Mouse (Mus musculus) gastrocnemius, adult 18-20 months (tissue): ENCODE measurements around the gene Zfp72. TPM values are rescaled to one million over a fixed set of nuclear protein-coding genes. Genes with fewer than 3 reads are reported as not detected.
A peak's percentile ranks its signal among the peaks of the same experiment; 100 is the strongest.

Experiments
- DNase-seq: peaks from one replicate; pipeline ENCODE4 v3.0.0; 2021; ENCODE audit warnings: low spot score
- long read RNA-seq, 2 experiments: library from polyadenylated mRNA; stranded (forward); transcript quantifications; one replicate each; pipeline ENCODE4 v2.0.0; 2021
- microRNA-seq: library from miRNA; unstranded; fragments of <30 nt; microRNA quantifications from one replicate; pipeline ENCODE4 v1.2.0, GENCODE M21; 2021
- total RNA-seq, 2 experiments: library from RNA; stranded (reverse); gene quantifications; 2 replicates each; pipeline ENCODE4 v1.2.3; 2021

Zfp72 gene
- total RNA-seq: 1 to 10 TPM; 2.8 to 3.6 TPM
- long read RNA-seq, experiment 1, full-length matches to known transcripts: 4 of 6 reads
- long read RNA-seq, experiment 1, partial matches to known transcripts: 1 of 6 reads
- long read RNA-seq, experiment 1, other reads (novel, unspliced or antisense): 1 of 6 reads
- long read RNA-seq, experiment 2, full-length matches to known transcripts: 2 of 3 reads
- long read RNA-seq, experiment 2, partial matches to known transcripts: 0 of 3 reads
- long read RNA-seq, experiment 2, other reads (novel, unspliced or antisense): 1 of 3 reads

DNA sequence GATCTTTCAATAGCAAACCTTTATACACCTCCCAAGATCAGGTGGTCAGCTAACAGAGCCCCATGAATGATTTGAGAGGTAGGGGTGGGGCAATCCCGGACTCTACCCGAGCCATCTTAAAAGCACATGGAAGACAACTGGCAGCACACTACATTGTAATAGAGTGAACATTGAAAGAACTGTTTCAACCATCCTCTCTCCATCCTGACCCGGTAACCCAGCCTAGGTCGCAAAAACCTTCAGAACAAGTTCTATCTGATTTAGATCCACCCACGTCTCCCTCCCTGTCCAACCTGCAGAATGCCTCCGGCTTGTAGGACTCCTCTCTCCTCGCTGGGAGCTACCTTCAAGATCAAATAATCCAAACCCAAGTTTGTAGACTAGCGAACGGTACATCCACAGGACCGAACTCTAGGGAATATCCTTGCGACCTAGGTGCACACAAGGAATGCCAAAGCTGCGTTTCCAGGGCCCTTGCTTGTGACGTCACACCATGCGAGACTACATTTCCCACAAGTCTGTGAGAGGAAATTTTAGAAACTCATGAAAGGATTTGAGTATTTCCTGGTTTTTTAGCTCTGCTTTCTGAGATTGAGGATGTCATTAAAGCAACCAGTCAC, at the start of gene Zfp72:
TSS of gene Zfp72 (minus strand) at position 466 of the 620 bp plus-strand sequence.
- peak; percentile 78 for DNase-seq

DNA sequence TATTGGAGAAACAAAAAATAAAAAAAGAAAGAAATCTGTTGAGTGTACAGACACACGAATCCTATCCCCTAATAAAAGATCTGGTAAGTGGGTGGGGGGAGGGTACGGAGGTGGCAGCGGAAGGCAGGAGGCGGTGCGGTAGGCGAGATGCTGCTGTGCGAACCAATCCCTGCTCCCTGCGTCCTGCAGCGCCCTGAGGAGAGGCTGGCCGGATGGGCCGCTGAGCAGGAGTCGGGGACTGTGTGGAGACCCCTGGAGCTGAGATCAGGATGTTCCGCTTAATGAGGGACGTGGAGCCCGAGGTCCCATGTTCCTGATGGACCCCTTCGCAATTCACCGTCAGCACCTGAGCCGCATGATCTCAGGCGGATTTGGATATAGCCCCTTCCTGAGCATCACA, 49.3 kb upstream of the Zfp72 start:
- DNase-seq: no peak

DNA sequence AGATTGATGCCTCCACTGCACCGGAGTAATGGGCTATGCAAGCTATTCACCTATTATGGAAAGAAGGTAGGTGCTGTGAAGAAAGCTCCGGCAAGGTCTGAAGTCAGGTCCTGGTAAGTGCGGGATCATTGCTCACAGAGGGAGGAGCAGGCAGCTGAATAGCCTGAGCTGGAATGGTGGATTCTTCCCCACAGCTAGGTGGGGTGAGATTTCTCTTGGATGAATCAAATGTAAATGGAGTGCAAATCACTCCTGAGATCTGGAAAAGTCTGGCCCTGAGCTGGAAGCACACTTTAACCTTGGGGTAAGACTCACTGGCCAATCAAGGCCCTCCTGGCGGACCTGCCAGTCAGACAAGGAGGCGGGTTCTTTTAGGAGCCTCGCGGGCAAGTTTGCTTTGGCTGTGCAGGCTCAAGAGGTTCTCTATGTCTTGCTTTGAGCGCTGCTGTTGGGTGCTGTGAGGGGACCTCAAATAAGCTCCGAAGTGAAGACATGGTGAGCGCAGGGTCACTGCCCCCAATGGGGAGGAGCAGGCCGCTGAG, 8.7 kb upstream of the Zfp72 start, which contains the start of gene Ftl1-ps1:
TSS of gene Ftl1-ps1 (plus strand) at position 397 of the 542 bp plus-strand sequence.
- DNase-seq: no peak

DNA sequence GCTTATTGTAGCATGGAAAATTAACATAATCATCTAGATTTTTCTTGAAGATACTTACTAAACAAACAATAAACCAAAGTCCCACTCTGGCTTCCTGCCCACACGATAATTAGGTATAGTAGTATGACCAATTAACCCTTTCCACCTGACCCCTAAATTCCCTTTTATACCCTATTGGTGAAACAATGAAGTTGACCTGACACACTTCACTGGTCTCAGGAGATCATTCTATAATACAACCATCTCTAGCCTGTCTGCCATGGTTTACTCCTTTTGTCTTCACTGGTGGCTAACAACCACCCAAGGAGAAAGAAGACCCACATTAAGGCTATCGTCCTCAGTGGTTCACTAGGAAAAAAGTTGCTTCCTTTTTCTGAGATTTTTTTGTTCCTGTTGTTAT, 520 bp upstream of the Zfp72 start:
- DNase-seq: no peak

DNA sequence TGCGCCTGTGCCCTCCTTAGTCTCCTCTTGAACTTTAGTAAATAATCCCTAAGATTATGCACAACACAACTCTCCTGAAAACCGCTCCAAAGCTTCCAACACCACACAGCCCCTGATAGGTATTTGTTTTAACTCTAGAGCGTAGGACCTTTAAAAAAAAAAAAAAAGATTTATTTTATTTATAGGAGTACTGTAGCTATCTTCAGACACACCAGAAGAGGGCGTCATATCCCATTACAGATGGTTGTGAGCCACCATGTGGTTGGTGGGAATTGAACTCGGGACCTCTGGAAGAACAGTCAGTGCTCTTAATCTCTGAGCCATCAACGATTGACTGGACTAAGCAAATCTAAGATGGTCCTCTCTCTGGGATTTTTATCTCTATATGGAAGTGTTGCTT, 906 bp downstream of the Zfp72 start:
- no peak for DNase-seq

DNA sequence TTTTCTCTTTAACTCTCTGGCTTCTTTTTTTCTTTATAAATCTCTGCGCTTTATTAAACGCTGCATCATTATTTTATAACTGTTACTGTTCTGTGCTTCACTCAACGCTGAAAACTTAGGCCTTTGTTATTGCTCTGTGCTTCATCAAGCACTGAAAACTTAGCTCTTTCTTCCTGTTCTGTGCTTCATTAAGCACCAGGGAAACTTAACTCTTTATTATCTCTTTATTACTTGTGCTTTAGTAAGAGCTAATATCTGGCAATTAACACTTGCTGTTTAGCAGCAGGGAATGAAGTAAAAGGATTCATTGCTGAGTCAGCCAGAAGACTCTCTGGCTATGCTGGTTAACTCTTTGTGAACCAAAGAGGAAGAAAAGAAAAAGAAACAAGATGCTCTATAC, 8.3 kb downstream of the Zfp72 start:
- DNase-seq: no peak

DNA sequence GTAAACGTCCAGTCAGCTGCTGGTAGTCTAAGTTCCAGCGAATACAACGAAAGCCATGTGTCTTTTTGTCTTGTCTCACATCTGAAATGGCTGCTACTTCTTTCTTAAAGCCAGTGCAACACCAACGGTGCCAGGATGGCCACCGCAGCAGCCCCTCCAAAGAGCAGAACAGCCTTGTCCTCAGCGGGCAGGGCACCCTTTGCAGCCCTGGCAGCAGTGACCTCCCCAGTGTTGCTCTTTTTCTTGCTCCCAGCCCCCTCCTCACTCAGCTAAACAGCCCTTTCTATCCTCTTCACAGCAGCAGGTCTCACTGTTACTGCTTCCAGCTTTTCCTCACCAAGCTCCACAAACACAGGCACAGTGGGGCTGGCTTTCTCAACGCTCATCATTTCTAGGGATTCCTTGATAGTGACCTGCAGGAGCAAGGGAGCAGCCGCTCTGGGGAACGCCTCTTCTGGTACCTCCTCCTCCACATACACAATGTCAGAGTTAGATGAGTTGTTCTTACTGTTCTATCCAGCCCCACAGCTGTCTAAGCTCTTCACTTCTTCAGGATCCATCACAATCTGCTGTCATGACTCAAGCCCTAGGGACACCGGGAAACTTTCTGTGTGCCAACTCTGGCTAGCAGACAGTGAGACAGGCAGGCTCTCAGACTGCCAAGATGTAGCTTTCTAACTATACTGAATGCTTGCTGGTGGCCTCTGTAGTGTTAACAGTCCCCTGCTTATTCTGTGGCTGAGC, 8.9 kb downstream of the Zfp72 start:
- DNase-seq: no peak

DNA sequence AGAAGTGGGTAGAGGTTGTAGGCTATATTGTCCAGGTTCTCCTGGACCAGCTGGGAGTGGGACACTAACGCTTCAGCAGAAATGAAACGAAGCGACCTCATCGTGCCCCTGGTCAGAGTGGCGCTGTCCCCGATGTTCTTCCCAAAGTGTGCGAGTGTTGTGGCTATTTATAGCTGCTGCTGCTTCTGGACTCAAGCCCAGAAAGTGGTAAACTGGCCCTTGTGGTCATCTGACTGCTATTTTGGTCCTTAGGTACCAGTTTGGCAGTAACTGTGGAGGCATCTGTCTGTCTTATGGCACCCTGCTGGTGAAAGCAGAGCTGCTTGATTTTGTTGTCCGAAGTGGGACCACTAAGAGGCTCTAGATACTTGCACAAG, 26.8 kb downstream of the Zfp72 start, which contains the start of gene Lrrc14b:
TSS of gene Lrrc14b (minus strand) at position 147 of the 377 bp plus-strand sequence.
- DNase-seq: peak; percentile 89

DNA sequence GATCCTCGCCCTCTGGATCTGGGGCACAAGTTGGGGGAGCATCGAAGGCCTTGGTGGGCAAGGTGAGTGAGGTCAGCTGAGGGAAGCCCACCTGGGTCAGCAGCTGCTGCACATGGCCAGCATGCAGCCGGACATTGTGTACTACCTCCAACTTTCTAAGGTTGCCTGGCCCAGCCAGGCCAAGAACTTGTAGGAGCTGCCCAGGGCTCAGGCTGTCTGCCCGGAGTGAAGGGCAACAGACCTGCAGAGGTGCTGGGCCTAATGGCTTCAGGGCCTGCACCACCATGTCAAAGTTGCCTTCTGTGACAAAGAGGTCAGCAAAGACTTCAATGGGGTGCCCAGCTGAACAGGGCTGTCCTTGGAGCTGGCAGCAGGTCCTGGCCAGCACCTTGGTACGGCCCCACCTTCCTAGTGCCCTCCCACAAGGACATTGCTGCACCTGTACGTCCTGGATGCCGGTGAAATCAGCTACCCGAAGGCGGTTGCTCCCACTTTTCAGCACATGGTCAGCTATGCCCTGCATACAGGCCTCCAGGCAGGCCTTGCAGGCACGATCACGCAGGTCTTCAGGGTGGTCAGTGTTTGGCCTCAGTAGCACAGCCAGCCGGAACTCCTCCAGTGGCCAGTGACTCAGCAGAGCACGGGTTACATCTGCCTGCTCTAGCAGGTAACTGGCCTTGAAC, 27.3 kb downstream of the Zfp72 start:
- DNase-seq: peak; percentile 42

DNA sequence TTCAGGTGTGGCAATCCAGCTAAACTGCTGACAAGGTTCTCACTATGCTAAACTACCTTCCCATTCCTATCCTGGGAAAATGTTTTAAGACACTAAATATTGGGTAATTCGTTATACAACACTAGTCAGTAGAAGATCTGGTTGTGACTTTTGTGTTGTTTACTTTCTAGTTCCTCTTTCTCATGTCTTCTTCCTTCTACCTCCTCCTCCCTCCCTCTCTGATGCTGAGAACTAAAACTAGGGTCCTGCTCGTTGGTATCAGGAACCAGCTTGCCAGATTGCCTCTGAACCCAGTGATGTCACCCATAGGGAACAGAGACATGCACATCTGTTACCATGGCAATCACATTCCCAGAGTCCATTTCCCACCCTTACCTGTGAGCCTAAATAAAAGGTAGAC, 28.4 kb downstream of the Zfp72 start:
- no peak for DNase-seq

DNA sequence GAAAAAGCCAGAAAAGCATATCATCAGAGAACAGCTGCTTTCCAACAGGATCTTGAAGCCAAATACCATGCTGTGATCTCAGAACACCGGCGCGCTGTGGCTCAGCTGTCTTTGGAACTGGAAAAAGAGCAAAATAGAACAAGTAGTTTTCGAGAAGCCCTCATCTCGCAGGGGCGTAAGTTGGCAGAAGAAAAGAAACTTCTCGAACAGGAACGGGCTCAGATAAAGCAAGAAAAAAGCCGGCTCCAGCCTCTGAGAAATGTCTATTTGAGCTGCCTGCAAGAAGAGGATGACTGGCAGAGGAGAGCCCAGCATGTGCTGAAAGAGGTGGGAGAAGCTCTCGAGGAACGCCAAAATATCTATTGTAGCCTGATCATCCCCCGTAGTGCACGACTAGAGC, 34.1 kb downstream of the Zfp72 start:
- no peak for DNase-seq

DNA sequence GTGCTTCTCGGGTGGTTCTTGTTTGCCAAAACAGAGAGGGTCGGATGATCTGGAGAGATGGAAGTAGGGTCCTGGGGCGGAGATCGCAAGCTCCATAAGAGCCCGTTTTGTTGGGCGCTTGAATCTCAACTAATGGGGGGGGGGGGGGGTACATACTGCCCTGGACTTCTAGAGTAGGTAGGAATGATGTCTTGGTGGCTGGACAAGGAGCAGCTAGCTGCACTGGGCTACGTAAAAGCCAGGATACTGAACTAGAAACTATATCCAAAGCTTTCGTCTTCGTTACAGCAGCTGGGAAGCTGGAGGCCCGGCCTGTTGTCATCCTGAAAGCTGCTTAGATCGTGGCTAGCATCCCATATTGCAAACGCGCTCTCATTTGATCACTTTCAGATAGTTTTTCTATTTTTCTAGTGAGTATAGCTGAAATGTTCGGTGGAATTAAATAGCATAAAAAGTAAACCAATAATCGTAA, 40.2 kb downstream of the Zfp72 start:
- no peak for DNase-seq

DNA sequence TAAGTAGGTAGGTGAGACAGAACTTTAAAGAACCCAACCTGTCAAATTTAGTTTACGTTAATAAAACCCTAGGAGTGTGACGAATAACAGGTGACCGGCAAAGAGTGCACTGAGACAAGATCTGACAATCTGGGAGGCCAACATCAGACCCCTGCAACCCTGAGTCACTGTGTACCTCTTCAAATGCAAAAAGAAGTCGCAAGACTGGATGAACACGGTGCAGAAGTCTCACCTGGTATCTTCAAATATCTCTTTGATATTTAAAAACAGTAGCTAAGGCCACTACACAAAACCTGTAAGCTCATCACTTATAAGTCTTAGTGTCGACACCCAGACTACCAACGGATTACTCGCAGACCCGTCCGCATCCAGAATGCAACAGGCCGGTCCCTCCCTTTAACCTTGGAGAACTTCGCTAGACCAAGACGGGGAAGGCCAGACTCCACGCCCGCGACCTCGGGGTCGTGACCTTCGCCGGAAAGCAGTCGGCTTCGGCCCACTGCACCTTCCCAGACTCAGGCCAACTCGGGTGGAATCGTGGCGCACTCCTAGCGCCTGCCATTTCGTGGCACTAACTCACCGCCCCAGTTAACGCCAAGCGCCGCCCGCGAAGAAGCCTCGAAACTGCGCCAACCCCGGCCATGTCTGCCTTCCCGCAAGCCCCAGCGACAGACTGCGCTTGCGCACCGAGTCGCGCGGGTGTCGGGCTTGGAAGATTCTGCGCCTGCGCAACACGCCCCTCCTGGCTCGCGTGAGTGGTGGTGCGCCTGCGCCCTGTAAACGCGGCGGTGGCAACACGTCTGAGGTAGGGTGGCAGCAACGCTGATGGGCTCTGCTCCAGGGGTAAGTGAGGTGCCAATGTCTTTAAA, 40.8 kb downstream of the Zfp72 start, which contains the start of the genes Sdha and Ccdc127:
TSS of gene Sdha (minus strand) at position 715 of the 869 bp plus-strand sequence.
TSS of gene Ccdc127 (plus strand) at position 744 of the 869 bp plus-strand sequence.
- peak; percentile 96 for DNase-seq

DNA sequence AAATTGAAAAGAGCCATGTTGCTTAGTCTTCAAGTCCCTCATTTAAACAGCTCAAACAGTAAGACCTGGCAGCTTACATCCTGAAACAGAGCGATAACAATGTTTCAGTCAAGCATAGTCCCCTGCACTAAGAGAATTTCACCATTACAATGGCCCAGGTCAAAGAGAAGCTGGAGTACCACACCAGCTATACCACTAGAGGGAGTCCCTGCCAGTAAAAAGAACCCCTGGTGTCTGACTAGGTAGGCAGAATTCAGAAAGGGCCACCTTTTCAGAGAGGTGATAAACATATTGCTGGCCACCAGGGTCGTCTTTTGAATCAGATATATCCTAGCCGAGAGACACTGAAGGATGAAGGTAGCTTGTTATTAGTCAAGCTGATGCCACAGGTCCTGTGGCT, 49.6 kb downstream of the Zfp72 start:
- DNase-seq: peak; percentile 35

DNA sequence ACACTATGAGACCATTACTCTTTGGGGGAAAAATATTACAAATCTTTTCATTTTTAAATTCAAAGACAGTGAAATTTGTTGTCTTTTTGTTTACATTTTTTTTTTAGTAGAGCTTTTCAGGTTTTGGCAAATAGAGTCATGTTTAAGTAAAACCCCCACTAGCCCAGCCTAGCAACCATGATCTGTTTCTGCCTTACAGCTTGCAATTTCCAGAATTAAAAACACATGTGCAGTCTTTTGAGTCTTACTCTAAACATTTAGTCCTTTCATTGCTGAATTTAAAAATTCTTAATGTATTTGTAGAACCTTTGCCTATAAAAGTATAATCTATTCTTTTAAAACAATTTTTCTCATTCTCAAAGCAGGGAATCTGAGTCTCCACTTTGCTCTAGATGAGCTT, 61.3 kb downstream of the Zfp72 start:
- DNase-seq: no peak

Small RNA genes within 50 kb of the gene (microRNA-seq; reads per million reads assigned to microRNA genes)
- not detected for gene Mir692-3

Other genes with a start within 250 kb of the Zfp72 start
- 10 to 100 TPM; 31.3 to 34.7 TPM for gene Exoc3, start 182.1 kb downstream of the Zfp72 start, total RNA-seq
- gene Ahrr, start 98.5 kb downstream of the Zfp72 start, total RNA-seq: not detected
- 10 to 100 TPM; 16.2 to 19.0 TPM for gene Pdcd6, start 73.3 kb downstream of the Zfp72 start, total RNA-seq
- 100 to 1,000 TPM; 591 to 682 TPM for gene Sdha, start 40.6 kb downstream of the Zfp72 start, total RNA-seq
- 10 to 100 TPM; 58.3 to 62.3 TPM for gene Ccdc127, start 40.5 kb downstream of the Zfp72 start, total RNA-seq
- gene Lrrc14b, start 26.8 kb downstream of the Zfp72 start, total RNA-seq: 100 to 1,000 TPM in 1 of 2 experiments, 10 to 100 TPM in 1; 91.7 to 101 TPM
- 100 to 1,000 TPM; 187 to 254 TPM for gene Ftl1-ps1, start 8.9 kb upstream of the Zfp72 start, total RNA-seq
- gene Zfp825, start 103.2 kb upstream of the Zfp72 start, total RNA-seq: 1 to 10 TPM; 6.5 to 6.6 TPM
- 10 to 100 TPM; 20.5 to 30.9 TPM for gene Erap1, start 248.7 kb upstream of the Zfp72 start, total RNA-seq